Mouse (Mus musculus): ENCODE data around the gene Nr1i3. TPM values are rescaled to one million over a fixed set of nuclear protein-coding genes. Genes with fewer than 3 reads are reported as not detected.
A peak's percentile ranks its signal among the peaks of the same experiment; 100 is the strongest.
"Not testable (repeated sequence)": the region's sequence is repeated elsewhere in the genome, so short reads cannot be mapped to it uniquely, and the experiment has no call there.

Gene Nr1i3
- polyA plus RNA-seq, 1 experiment: not detected

DNA sequence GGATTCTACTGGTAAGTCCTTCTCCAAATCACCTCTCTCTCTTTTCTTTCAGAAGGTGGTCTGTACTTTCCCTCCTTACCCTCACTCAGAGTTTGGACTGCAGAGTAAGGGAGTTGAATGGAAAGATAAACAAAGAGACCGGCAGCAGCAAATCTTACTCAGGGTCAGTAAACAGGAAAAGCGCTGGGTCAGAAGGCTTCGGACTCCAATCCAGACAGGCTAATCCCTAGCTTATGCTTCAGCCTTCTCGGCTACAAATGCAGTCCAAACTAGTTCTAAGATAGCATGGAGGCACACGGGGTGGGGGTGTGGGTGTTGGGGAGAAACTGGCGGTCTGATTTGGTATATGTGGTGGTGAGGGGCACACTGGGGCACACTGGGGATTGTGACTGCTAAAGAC is 23.7 kb downstream of the Nr1i3 start:
- Histone ChIP-seq H3K4me3 (ENCODE audit: insufficient read depth, low read length) (no peak overlapping the region), H3K4me1 (ENCODE audit: control insufficient read depth, insufficient read depth, low read length) (peaks cover 17% of the 10 kb centered on the region), H3K27ac (ENCODE audit: insufficient read depth, low read depth, low read length) (no peak overlapping the region)
- TF ChIP-seq POLR2A (IDR thresholded peaks at IDR 0.05; ENCODE audit: borderline replicate concordance, low read depth, low read length) (no peak), CTCF (IDR thresholded peaks at IDR 0.05; ENCODE audit: low read depth, low read length) (no peak)

DNA sequence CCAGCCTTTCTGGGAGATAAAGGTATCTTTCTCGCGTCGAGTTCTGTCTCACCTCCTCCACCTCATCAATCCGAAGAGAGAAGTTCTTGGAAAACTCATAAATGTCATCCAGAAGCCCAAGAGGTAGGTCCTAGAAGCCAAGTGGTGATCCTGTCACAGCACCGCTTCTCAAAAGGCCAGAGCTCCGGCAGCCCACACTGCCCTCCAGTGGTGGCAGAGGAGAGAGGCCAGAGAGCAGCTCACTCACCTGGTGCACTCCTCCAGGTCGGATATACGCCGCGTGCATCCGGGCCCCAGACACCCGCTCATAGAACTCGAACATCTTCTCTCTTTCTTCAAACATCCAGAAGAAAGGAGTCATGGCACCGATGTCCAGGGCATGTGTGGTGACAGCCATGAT is 24.7 kb downstream of the Nr1i3 start:
- TF ChIP-seq POLR2A (IDR thresholded peaks at IDR 0.05; ENCODE audit: borderline replicate concordance, low read depth, low read length) (no peak), CTCF (IDR thresholded peaks at IDR 0.05; ENCODE audit: low read depth, low read length) (peak; percentile 76)
- Histone ChIP-seq H3K4me1 (ENCODE audit: control insufficient read depth, insufficient read depth, low read length) (peaks cover 17% of the 10 kb centered on the region), H3K27ac (ENCODE audit: insufficient read depth, low read depth, low read length) (no peak overlapping the region), H3K4me3 (ENCODE audit: insufficient read depth, low read length) (no peak overlapping the region)

DNA sequence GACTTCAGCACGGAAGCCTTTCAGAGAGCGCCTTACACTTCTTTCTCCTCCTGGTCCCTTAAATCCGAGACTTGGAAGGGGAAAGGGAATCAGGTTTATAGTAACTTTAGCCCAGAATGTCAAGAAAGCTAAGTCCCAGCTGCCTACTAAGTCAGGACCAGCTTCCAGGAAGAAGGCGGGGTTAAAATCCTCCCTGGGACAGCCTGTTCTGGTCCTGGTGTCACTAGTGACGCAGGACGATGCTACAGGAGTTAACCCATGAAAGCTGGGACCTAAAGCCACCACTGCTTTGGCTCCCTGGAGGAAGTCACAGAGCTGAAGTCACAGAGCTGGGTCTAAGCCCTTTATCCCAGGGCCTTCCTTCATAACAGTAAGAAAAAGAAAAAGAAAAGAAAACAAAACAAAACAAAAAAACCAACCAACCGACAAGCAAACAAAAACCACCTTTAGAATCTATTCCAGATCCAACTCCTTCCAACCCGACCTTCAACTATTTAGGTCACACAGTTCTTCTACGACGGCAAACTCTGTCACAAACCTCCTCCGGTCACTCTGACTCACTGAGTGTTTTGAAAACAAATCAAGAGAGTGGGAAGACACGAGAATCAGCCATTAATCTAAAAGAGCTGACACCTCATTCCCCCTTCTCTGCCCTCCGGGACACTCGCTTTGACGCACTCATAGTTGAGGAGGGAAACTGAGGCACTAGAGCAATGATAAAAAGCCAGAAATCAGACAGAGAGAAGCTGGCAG is 26.4 kb downstream of the Nr1i3 start:
- TF ChIP-seq CTCF (IDR thresholded peaks at IDR 0.05; ENCODE audit: low read depth, low read length) (no peak), POLR2A (IDR thresholded peaks at IDR 0.05; ENCODE audit: borderline replicate concordance, low read depth, low read length) (no peak)
- no peak overlapping the region for H3K27ac ChIP-seq (ENCODE audit: insufficient read depth, low read depth, low read length)
- H3K4me1 ChIP-seq (ENCODE audit: control insufficient read depth, insufficient read depth, low read length): peaks cover 13% of the 10 kb centered on the region
- no peak overlapping the region for H3K4me3 ChIP-seq (ENCODE audit: insufficient read depth, low read length)

DNA sequence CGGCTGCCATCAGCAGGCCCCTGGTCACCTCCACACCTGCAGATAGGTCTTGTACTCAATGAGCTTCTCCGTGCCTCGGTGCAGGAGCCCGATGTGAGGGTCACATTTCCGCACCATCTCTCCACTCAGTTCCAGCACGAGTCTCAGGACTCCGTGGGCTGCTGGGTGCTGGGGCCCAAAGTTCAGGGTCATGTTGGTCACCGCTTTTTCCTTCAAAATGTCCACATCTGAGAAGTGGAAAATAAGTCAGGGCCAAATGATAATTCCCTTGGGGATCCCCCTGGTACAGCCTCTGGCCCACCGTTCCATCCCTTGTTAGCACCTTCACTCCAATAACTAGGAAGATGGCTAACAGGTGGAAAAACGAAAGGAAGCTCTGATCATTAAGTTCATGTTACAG is 27.1 kb downstream of the Nr1i3 start:
- no peak overlapping the region for H3K4me3 ChIP-seq (ENCODE audit: insufficient read depth, low read length)
- no peak overlapping the region for H3K27ac ChIP-seq (ENCODE audit: insufficient read depth, low read depth, low read length)
- no peak for TF ChIP-seq CTCF (IDR thresholded peaks at IDR 0.05; ENCODE audit: low read depth, low read length)
- TF ChIP-seq POLR2A (IDR thresholded peaks at IDR 0.05; ENCODE audit: borderline replicate concordance, low read depth, low read length): no peak
- H3K4me1 ChIP-seq (ENCODE audit: control insufficient read depth, insufficient read depth, low read length): peaks cover 6% of the 10 kb centered on the region

GRCm38 (mm10) chr1:171241952-171242351 is 28.2 kb downstream of the Nr1i3 start:
- not testable (repeated sequence) for H3K4me3 ChIP-seq (ENCODE audit: insufficient read depth, low read length); H3K27ac ChIP-seq (ENCODE audit: insufficient read depth, low read depth, low read length); H3K4me1 ChIP-seq (ENCODE audit: control insufficient read depth, insufficient read depth, low read length)

DNA sequence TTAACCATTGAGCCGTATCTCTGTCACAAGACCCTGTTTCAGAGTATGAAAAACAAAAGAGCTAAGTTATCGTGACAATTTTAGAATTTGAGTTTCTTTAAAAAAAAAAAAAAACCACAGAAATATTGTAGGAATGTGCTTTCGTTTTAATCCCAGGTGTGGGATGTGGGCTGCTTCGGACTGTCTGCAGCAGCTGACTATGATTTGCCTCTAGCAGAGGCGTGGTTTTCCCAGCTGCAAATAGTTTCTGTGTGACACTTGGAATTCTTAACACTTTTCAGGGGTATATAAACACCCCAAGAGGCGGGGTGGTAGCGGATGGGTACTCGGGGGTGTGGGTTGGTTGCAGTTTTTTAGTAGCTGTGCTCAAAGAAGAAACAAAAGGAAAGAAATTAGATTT is 31.6 kb downstream of the Nr1i3 start:
- peaks cover 31% of the 10 kb centered on the region for H3K4me1 ChIP-seq (ENCODE audit: control insufficient read depth, insufficient read depth, low read length)
- no peak for TF ChIP-seq POLR2A (IDR thresholded peaks at IDR 0.05; ENCODE audit: borderline replicate concordance, low read depth, low read length)
- no peak for TF ChIP-seq CTCF (IDR thresholded peaks at IDR 0.05; ENCODE audit: low read depth, low read length)
- H3K4me3 ChIP-seq (ENCODE audit: insufficient read depth, low read length): no peak overlapping the region
- no peak overlapping the region for H3K27ac ChIP-seq (ENCODE audit: insufficient read depth, low read depth, low read length)

GRCm38 (mm10) chr1:171246709-171247452 is 33.1 kb downstream of the Nr1i3 start:
- H3K4me3 ChIP-seq (ENCODE audit: insufficient read depth, low read length): peak overlapping the region; percentile 75
- H3K4me1 ChIP-seq (ENCODE audit: control insufficient read depth, insufficient read depth, low read length): peaks cover 34% of the 10 kb centered on the region
- H3K27ac ChIP-seq (ENCODE audit: insufficient read depth, low read depth, low read length): peak overlapping the region; percentile 84
- TF ChIP-seq CTCF (IDR thresholded peaks at IDR 0.05; ENCODE audit: low read depth, low read length) (peak; percentile 38; the same call in 1 of the 2 replicates), POLR2A (IDR thresholded peaks at IDR 0.05; ENCODE audit: borderline replicate concordance, low read depth, low read length) (peak; percentile 91; the same call in 1 of the 2 replicates)

DNA sequence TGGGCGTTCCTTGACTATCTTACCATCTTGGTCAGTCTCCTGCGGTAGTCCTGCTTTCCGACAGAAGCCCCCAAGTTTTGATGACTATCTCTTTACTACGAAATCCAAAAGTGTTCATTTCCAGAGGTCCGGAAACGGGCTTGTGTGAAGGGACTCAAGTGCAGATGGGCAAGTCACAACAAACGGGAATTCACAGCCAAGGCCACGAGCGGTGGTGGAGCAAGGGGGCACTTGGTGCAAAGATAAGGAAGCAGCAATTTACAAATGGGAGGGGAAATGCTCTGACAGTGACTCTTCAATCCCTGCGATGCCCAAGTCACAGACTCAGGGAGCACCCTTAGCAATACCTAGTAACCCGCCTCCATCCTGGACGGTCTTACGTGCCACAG is 33.7 kb downstream of the Nr1i3 start:
- Histone ChIP-seq H3K27ac (ENCODE audit: insufficient read depth, low read depth, low read length) (peak overlapping the region; percentile 84), H3K4me1 (ENCODE audit: control insufficient read depth, insufficient read depth, low read length) (peaks cover 34% of the 10 kb centered on the region), H3K4me3 (ENCODE audit: insufficient read depth, low read length) (peak overlapping the region; percentile 57)
- TF ChIP-seq CTCF (IDR thresholded peaks at IDR 0.05; ENCODE audit: low read depth, low read length) (no peak), POLR2A (IDR thresholded peaks at IDR 0.05; ENCODE audit: borderline replicate concordance, low read depth, low read length) (0 out of 2 replicates have a peak, but pooled peaks have one; percentile 8)

- TF ChIP-seq CTCF (IDR thresholded peaks at IDR 0.05; ENCODE audit: low read depth, low read length): no peak
- no peak for TF ChIP-seq POLR2A (IDR thresholded peaks at IDR 0.05; ENCODE audit: borderline replicate concordance, low read depth, low read length)
- H3K27ac ChIP-seq (ENCODE audit: insufficient read depth, low read depth, low read length): peak overlapping the region; percentile 84
- H3K4me1 ChIP-seq (ENCODE audit: control insufficient read depth, insufficient read depth, low read length): peaks cover 34% of the 10 kb centered on the region
- H3K4me3 ChIP-seq (ENCODE audit: insufficient read depth, low read length): peak overlapping the region; percentile 57
Measured at GRCm38 (mm10) chr1:171247916-171248315, 34.1 kb downstream of the Nr1i3 start.
